9 mouse cellular contexts compared by ENCODE assay signal in the genomic region with DNA sequence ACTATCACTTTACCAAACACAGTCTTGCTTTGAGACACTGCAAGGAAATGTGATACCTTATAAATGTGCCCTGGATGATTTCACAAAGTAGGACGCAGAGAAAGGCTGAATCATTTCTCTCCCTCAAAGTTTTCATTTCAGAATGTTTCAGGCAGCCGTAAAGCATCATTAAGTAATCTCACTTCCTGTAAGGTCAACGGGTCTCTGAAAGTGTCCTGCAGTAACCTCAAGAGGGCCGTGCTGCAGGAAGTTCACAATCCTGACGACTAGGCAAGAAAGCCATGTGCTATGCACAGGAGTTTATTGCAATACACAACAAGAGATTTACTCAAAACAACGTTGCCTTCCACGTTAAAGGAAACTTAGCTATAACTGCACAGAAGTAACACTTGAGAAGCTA. TPM values are rescaled to one million over a fixed set of nuclear protein-coding genes. Genes with fewer than 3 reads are reported as not detected.
DNase-seq lines count a peak whose midpoint lies in the region; ATAC-seq and TF ChIP-seq lines count a peak whose summit lies in the region.
"Had no signal": no experiment of that assay in that cellular context is flagged by ENCODE, and none has a peak within 500 bp of the region (broad histone marks: within the 10 kb centered on the region; RNA-seq: fewer than 3 reads in every experiment).

No protein-coding gene starts in this region.

- TF ChIP-seq CTCF in liver, adult 2 months (IDR thresholded peaks at IDR 0.05; ENCODE audit: low read depth, low read length): no peak

- DNase-seq in liver, adult 2 months (ENCODE audit: extremely low read depth, low read depth, low spot score): peak; percentile 54
- DNase-seq in Muller cell, postnatal 12 days (ENCODE audit: inconsistent ontology term): peak; percentile 12
- DNase-seq in urinary bladder, postnatal 10 days (ENCODE audit: low spot score): no peak
- DNase-seq in right cerebral cortex, postnatal 36 days (ENCODE audit: low spot score in 2 of 2): no peak
- DNase-seq in embryo, embryonic 11 days: no peak

- H3K9me3 ChIP-seq in liver, embryonic 12.5 days (replicated peaks): no peaks in the 10 kb centered on the region
- no peaks in the 10 kb centered on the region for H3K9me3 ChIP-seq in kidney, embryonic 16.5 days (ENCODE audit: low read length)
- H3K9me3 ChIP-seq: heart, embryonic 13.5 days had no signal

- H3K4me2 ChIP-seq in liver, embryonic 12.5 days: no peak overlapping the region
- H3K4me2 ChIP-seq in kidney, embryonic 16.5 days (replicated peaks; ENCODE audit: low read depth, low read length): no peak overlapping the region
- peak overlapping the region; percentile 59 for H3K4me2 ChIP-seq in myocyte (ENCODE audit: low read depth)
- H3K4me2 ChIP-seq: heart, embryonic 13.5 days had no signal

- WGBS in liver, adult 2 months: 5% methylated on average over 7 of the region's 7 CpGs
- 32% methylated on average over 7 of the region's 7 CpGs for WGBS in liver, embryonic 12.5 days (ENCODE audit: insufficient replicate concordance)
- WGBS in kidney, embryonic 16.5 days: 29% methylated on average over 7 of the region's 7 CpGs

- no peaks in the 10 kb centered on the region for H3K27me3 ChIP-seq in liver, adult 2 months (ENCODE audit: control insufficient read depth, insufficient read depth, low read length)
- H3K27me3 ChIP-seq in liver, embryonic 12.5 days (replicated peaks): no peaks in the 10 kb centered on the region
- H3K27me3 ChIP-seq in kidney, embryonic 16.5 days (ENCODE audit: insufficient read depth, low read length): peaks cover 3% of the 10 kb centered on the region; the same call in 1 of the 2 replicates
- H3K27me3 ChIP-seq in myocyte (ENCODE audit: control insufficient read depth, insufficient read depth, insufficient read length): no peaks in the 10 kb centered on the region
- H3K27me3 ChIP-seq: heart, embryonic 13.5 days had no signal

- no peak for ATAC-seq in liver, embryonic 12.5 days
- peak; percentile 65; the same call in 1 of the 2 replicates for ATAC-seq in kidney, embryonic 16.5 days (ENCODE audit: low FRiP score, low TSS enrichment)

- H3K9ac ChIP-seq in liver, adult 2 months (ENCODE audit: low read depth, low read length): no peak overlapping the region
- no peak overlapping the region for H3K9ac ChIP-seq in liver, embryonic 12.5 days
- no peak overlapping the region for H3K9ac ChIP-seq in kidney, embryonic 16.5 days (replicated peaks; ENCODE audit: low read length)
- H3K9ac ChIP-seq: heart, embryonic 13.5 days had no signal

- H3K27ac ChIP-seq in liver, adult 2 months (replicated peaks; ENCODE audit: insufficient read depth, low read depth, low read length): no peak overlapping the region
- no peak overlapping the region for H3K27ac ChIP-seq in liver, embryonic 12.5 days
- H3K27ac ChIP-seq in kidney, embryonic 16.5 days (ENCODE audit: low read length): no peak overlapping the region; the same call in 1 of the 2 replicates
- H3K27ac ChIP-seq: heart, embryonic 13.5 days had no signal

- no peaks in the 10 kb centered on the region; the same call in 1 of the 2 replicates for H3K4me1 ChIP-seq in liver, adult 2 months (ENCODE audit: control insufficient read depth, insufficient read depth, low read length)
- peaks cover 18% of the 10 kb centered on the region for H3K4me1 ChIP-seq in liver, embryonic 12.5 days
- no peaks in the 10 kb centered on the region; the same call in 1 of the 2 replicates for H3K4me1 ChIP-seq in kidney, embryonic 16.5 days (ENCODE audit: insufficient read depth, low read length)

- TF ChIP-seq POLR2A in liver, adult 2 months (IDR thresholded peaks at IDR 0.05; ENCODE audit: extremely low read depth, insufficient read depth, low read length): no peak
- no peak for TF ChIP-seq POLR2A in myocyte (IDR thresholded peaks at IDR 0.05; ENCODE audit: insufficient read length, low read depth)

- H3K36me3 ChIP-seq in liver, adult 2 months (ENCODE audit: control insufficient read depth, insufficient read depth, low read length): no peaks in the 10 kb centered on the region
- H3K36me3 ChIP-seq in liver, embryonic 12.5 days: no peaks in the 10 kb centered on the region
- no peaks in the 10 kb centered on the region for H3K36me3 ChIP-seq in kidney, embryonic 16.5 days (ENCODE audit: insufficient read depth, low read length)
- no peaks in the 10 kb centered on the region for H3K36me3 ChIP-seq in myocyte (ENCODE audit: control insufficient read depth, insufficient read depth)
- H3K36me3 ChIP-seq: heart, embryonic 13.5 days had no signal

- H3K4me3 ChIP-seq in liver, adult 2 months (ENCODE audit: insufficient read depth, low read depth, low read length): no peak overlapping the region
- no peak overlapping the region for H3K4me3 ChIP-seq in liver, embryonic 12.5 days
- H3K4me3 ChIP-seq in kidney, embryonic 16.5 days (ENCODE audit: low read length): no peak overlapping the region
- no peak overlapping the region for H3K4me3 ChIP-seq in myocyte
- H3K4me3 ChIP-seq: heart, embryonic 13.5 days had no signal

- no peak overlapping the region for H3ac ChIP-seq in myocyte (ENCODE audit: control insufficient read depth, insufficient read length)

- peaks cover 3% of the 10 kb centered on the region; the same call in 1 of the 2 replicates for H3K79me2 ChIP-seq in liver, adult 2 months (ENCODE audit: control insufficient read depth, insufficient read depth, low read length)
- peaks cover 81% of the 10 kb centered on the region for H3K79me2 ChIP-seq in myocyte (ENCODE audit: control insufficient read depth, insufficient read depth)

TF ChIP-seq in myocyte, 11 proteins besides CTCF, POLR2A, EP300 and RAD21:
- no peak for TF ChIP-seq MYOG (IDR thresholded peaks at IDR 0.05; ENCODE audit: control insufficient read depth in 1 of 3, insufficient read depth in 1 of 3, insufficient read length in 2 of 3, low read depth in 2 of 3)
- TF ChIP-seq MYOD1 (IDR thresholded peaks at IDR 0.05; ENCODE audit: control insufficient read depth in 1 of 3, insufficient read length in 2 of 3, low read depth in 2 of 3): no peak
- TF ChIP-seq CEBPB (IDR thresholded peaks at IDR 0.05; ENCODE audit: insufficient read depth, poor library complexity, severe bottlenecking): no peak
- no peak for TF ChIP-seq POLR2AphosphoS2 (IDR thresholded peaks at IDR 0.05; ENCODE audit: insufficient read length, low read depth)
- TF ChIP-seq SRF (IDR thresholded peaks at IDR 0.05; ENCODE audit: control insufficient read depth, insufficient read length, low read depth): no peak
- TF ChIP-seq USF1 (IDR thresholded peaks at IDR 0.05; ENCODE audit: low read depth): no peak
- no peak for TF ChIP-seq REST (IDR thresholded peaks at IDR 0.05; ENCODE audit: insufficient read depth, insufficient read length)
- no peak for TF ChIP-seq TCF3 (IDR thresholded peaks at IDR 0.05; ENCODE audit: insufficient read length, low read depth)
- TF ChIP-seq TCF12 (IDR thresholded peaks at IDR 0.05; ENCODE audit: insufficient read depth, poor library complexity, severe bottlenecking): no peak
- no peak for TF ChIP-seq E2F4 (IDR thresholded peaks at IDR 0.05; ENCODE audit: insufficient read depth)
- no peak for TF ChIP-seq MAX (IDR thresholded peaks at IDR 0.05; ENCODE audit: low read depth)

RNA-seq across cellular contexts. Expression of gene Acsl4, which starts 20.4 kb away (rescaled TPM):
- 37.9 and 38.3 TPM in 2 replicates for total RNA-seq in liver, adult 2 months (2014; rRNA removed)
- polyA plus RNA-seq in liver, adult 2 months (2012; rRNA removed): 4.2 and 6.0 TPM in 2 replicates
- polyA plus RNA-seq in liver, embryonic 12.5 days (2016; fragmentation: Nextera tagmentation; extraction: Ambion mirVana): 17.6 and 17.8 TPM in 2 replicates
- polyA plus RNA-seq in kidney, embryonic 16.5 days (2015; fragmentation: Nextera tagmentation; extraction: Ambion mirVana): 21.6 and 22.4 TPM in 2 replicates
- 30.5 TPM for polyA plus RNA-seq in myocyte (2012; fragmentation: generic; extraction: Trizol)

Comparison
In these comparisons a context has a peak if more than half of its experiments do, and no peak if none do; other contexts are left out.
1. DNase-seq: peak in liver, adult 2 months (single experiment) and Muller cell, postnatal 12 days (single experiment); none in urinary bladder, postnatal 10 days (single experiment), right cerebral cortex, postnatal 36 days (0 of 2) and embryo, embryonic 11 days (single experiment).